Mouse (Mus musculus) liver, embryonic 16.5 days (tissue): ENCODE results near the gene Rpusd3. TPM values are rescaled to one million over a fixed set of nuclear protein-coding genes. Genes with fewer than 3 reads are reported as not detected.

ENCODE experiments used
- ATAC-seq: fragments of 200-750 bp; cut with Nextera tagmentation; 2 replicates; pipeline ENCODE4 v1.8.0; 2017; ENCODE audit warnings: low read depth, mild to moderate bottlenecking, moderate number of reproducible peaks, moderate library complexity
- H3K27ac ChIP-seq: fragments of 300-500 bp; sonication (generic); 2 replicates; pipeline ENCODE4 v1.5.1; 2014; ENCODE audit warnings: mild to moderate bottlenecking, low read length
- H3K27me3 ChIP-seq: fragments of 300-500 bp; sonication (generic); 2 replicates; pipeline ENCODE4 v1.6.1; 2014; ENCODE audit warnings: low read depth, low read length, mixed read lengths; ENCODE audit not compliant: control insufficient read depth, insufficient read depth
- H3K36me3 ChIP-seq: fragments of 300-500 bp; sonication (generic); 2 replicates; pipeline ENCODE4 v1.6.1; 2014; ENCODE audit warnings: mild to moderate bottlenecking; ENCODE audit not compliant: control insufficient read depth, insufficient read depth
- H3K4me1 ChIP-seq: fragments of 300-500 bp; sonication (generic); 2 replicates; pipeline ENCODE4 v1.6.1; 2014; ENCODE audit warnings: low read depth, low read length, mixed read lengths; ENCODE audit not compliant: control insufficient read depth
- H3K4me2 ChIP-seq: fragments of 300-500 bp; sonication (generic); 2 replicates; pipeline ENCODE4 v1.6.1; 2014; ENCODE audit warnings: low read depth, low read length, mixed read lengths
- H3K4me3 ChIP-seq: fragments of 300-500 bp; sonication (generic); 2 replicates; pipeline ENCODE4 v1.5.1; 2014; ENCODE audit warnings: low read depth, mild to moderate bottlenecking, low read length
- H3K9ac ChIP-seq: fragments of 300-500 bp; sonication (generic); 2 replicates; pipeline ENCODE4 v1.6.1; 2014; ENCODE audit warnings: low read depth, low read length
- H3K9me3 ChIP-seq: fragments of 300-500 bp; sonication (generic); replicated peaks from 2 replicates; pipeline ENCODE4 v1.6.1; 2016; ENCODE audit warnings: low read length; ENCODE audit not compliant: control insufficient read depth
- WGBS: fragments of 180-500 bp; shearing (Covaris S2); extraction: QIAGEN DNeasy Blood & Tissue Kit; methylation state at CpG from one replicate; pipeline ENCODE4 v1.1.7; 2014; ENCODE audit not compliant: insufficient replicate concordance; 5-methylcytosine and 5-hydroxymethylcytosine counted together
- polyA plus RNA-seq: library from polyadenylated mRNA; unstranded; fragments of >200 nt; fragmentation: Nextera tagmentation; extraction: Ambion mirVana; gene quantifications from 2 replicates; pipeline ENCODE4 v1.2.1, GENCODE M21; 2015

Gene Rpusd3
- polyA plus RNA-seq, 1 experiment from 2014 or later = 11.8 TPM

- H3K4me2 ChIP-seq = no peak overlapping the region
- ATAC-seq = no peak
- H3K4me3 ChIP-seq = no peak overlapping the region
- H3K9me3 ChIP-seq = no peaks in the 10 kb centered on the region
- H3K4me1 ChIP-seq = peaks cover 4% of the 10 kb centered on the region; the same call in 1 of the 2 replicates
- H3K27me3 ChIP-seq = no peaks in the 10 kb centered on the region
- no peak overlapping the region for H3K9ac ChIP-seq
- WGBS = 74% methylated on average over 11 of the region's 11 CpGs
- peaks cover 66% of the 10 kb centered on the region for H3K36me3 ChIP-seq
- no peak overlapping the region for H3K27ac ChIP-seq
Observed at GRCm38 (mm10) chr6:113385160-113385714, 33.9 kb downstream of the Rpusd3 start.

- Histone ChIP-seq H3K4me1 (peaks cover 10% of the 10 kb centered on the region), H3K36me3 (peaks cover 60% of the 10 kb centered on the region), H3K27ac (no peak overlapping the region), H3K9ac (no peak overlapping the region), H3K27me3 (no peaks in the 10 kb centered on the region), H3K9me3 (no peaks in the 10 kb centered on the region), H3K4me2 (no peak overlapping the region), H3K4me3 (no peak overlapping the region)
- 81% methylated on average over 8 of the region's 8 CpGs for WGBS
- no peak for ATAC-seq
Observed at GRCm38 (mm10) chr6:113384351-113384927, 34.7 kb downstream of the Rpusd3 start.

DNA sequence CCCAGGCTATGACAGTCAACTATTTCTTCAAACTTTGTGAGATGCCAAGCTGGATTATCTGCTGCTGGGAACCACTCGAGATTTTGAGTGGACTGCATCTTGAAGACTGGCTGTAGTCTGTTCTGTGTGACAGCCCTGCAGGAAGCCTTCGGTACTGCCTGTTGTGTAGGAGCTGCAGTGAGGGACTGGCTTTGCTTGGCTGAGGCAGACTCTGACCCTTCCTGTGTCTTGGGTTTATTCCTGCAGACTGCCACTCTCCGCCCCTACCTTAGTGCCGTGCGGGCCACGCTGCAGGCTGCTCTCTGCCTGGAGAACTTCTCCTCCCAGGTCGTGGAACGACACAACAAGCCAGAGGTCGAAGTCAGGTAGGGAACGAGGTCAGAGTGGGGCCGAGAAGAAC is 38.7 kb downstream of the Rpusd3 start:
- H3K36me3 ChIP-seq = peaks cover 32% of the 10 kb centered on the region
- H3K27ac ChIP-seq = no peak overlapping the region
- H3K4me1 ChIP-seq = peaks cover 27% of the 10 kb centered on the region
- no peak overlapping the region for H3K4me3 ChIP-seq
- H3K4me2 ChIP-seq = no peak overlapping the region
- WGBS = 85% methylated on average over 11 of the region's 11 CpGs
- H3K9me3 ChIP-seq = no peaks in the 10 kb centered on the region
- H3K27me3 ChIP-seq = no peaks in the 10 kb centered on the region
- ATAC-seq = no peak
- no peak overlapping the region for H3K9ac ChIP-seq

- H3K27ac ChIP-seq = peak overlapping the region; percentile 6; the same call in 1 of the 2 replicates
- H3K4me3 ChIP-seq = peak overlapping the region; percentile 78
- H3K9ac ChIP-seq = peak overlapping the region; percentile 81
- peaks cover 23% of the 10 kb centered on the region for H3K36me3 ChIP-seq
- peak overlapping the region; percentile 80 for H3K4me2 ChIP-seq
- 25% methylated on average over 6 of the region's 6 CpGs for WGBS
- peaks cover 27% of the 10 kb centered on the region for H3K4me1 ChIP-seq
- H3K27me3 ChIP-seq = no peaks in the 10 kb centered on the region
- ATAC-seq = no peak
- no peaks in the 10 kb centered on the region for H3K9me3 ChIP-seq
Observed at GRCm38 (mm10) chr6:113379246-113379645, 39.9 kb downstream of the Rpusd3 start.

GRCm38 (mm10) chr6:113377496-113378385 is 41.4 kb downstream of the Rpusd3 start, which contains the start of the genes Tada3 and Arpc4:
Gene Tada3 (minus strand): TSS chr6:113377883.
Gene Arpc4 (plus strand): TSS chr6:113378115.
- peak within 1 kb of the TSS; percentile 81 for H3K9ac ChIP-seq
- H3K27me3 ChIP-seq = no peaks in the 10 kb centered on the region
- peak within 1 kb of the TSS; percentile 78 for H3K4me3 ChIP-seq
- no peaks in the 10 kb centered on the region for H3K9me3 ChIP-seq
- ATAC-seq = peak; percentile 91
- H3K36me3 ChIP-seq = peaks cover 12% of the 10 kb centered on the region
- WGBS = 1% methylated on average over 61 of the region's 61 CpGs
- H3K4me1 ChIP-seq = peaks cover 35% of the 10 kb centered on the region
- peak within 1 kb of the TSS; percentile 97 for H3K27ac ChIP-seq
- peak within 1 kb of the TSS; percentile 80 for H3K4me2 ChIP-seq

DNA sequence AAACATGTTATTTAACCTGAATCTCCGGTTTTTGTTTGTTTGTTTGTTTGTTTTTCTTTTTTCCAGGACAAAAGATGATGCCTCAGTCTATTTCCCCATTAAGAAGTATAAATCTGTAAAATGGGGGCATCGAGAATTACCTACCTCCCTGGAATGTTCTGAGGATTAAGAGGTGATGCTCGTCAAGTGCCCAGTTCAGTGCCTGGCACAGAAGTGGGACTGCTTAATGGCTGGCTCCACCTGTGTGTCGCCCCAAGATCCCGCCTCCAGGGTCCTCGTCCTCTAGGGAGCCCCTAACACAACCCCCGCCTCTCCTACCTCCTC is 42.0 kb downstream of the Rpusd3 start:
- H3K27ac ChIP-seq = peak overlapping the region; percentile 97
- ATAC-seq = no peak
- H3K27me3 ChIP-seq = no peaks in the 10 kb centered on the region
- peak overlapping the region; percentile 78 for H3K4me3 ChIP-seq
- WGBS = 5% methylated on average over 7 of the region's 7 CpGs
- H3K9ac ChIP-seq = peak overlapping the region; percentile 81
- H3K36me3 ChIP-seq = peaks cover 12% of the 10 kb centered on the region
- peaks cover 35% of the 10 kb centered on the region for H3K4me1 ChIP-seq
- H3K9me3 ChIP-seq = no peaks in the 10 kb centered on the region
- peak overlapping the region; percentile 80 for H3K4me2 ChIP-seq

DNA sequence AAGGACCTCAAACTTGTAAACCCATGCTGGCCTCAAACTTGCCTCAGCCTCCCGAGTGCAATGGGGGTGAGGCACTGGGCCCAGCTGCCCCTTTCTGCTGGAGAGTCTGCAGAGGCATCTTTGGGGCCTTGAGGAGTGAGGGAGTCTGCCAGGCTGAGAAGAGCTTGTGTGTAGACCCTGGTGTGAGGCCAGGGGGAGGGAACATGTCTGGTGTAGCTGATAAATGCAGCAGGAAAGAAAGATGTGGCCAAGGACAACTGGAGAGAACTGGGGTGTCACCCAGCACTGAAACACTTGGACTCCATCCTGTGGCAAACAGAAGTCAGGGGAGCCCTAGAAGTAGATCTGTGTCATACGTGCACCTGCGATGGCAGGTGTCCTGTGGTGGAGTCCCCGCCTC is 45.6 kb downstream of the Rpusd3 start:
- Histone ChIP-seq H3K36me3 (peaks cover 14% of the 10 kb centered on the region), H3K27ac (peak overlapping the region; percentile 38; the same call in 1 of the 2 replicates), H3K4me1 (peaks cover 17% of the 10 kb centered on the region), H3K4me2 (0 out of 2 replicates have a peak overlapping the region, but pooled peaks have one; percentile 3), H3K27me3 (no peaks in the 10 kb centered on the region), H3K9ac (no peak overlapping the region), H3K4me3 (no peak overlapping the region), H3K9me3 (no peaks in the 10 kb centered on the region)
- ATAC-seq = no peak
- 45% methylated on average over 4 of the region's 4 CpGs for WGBS

DNA sequence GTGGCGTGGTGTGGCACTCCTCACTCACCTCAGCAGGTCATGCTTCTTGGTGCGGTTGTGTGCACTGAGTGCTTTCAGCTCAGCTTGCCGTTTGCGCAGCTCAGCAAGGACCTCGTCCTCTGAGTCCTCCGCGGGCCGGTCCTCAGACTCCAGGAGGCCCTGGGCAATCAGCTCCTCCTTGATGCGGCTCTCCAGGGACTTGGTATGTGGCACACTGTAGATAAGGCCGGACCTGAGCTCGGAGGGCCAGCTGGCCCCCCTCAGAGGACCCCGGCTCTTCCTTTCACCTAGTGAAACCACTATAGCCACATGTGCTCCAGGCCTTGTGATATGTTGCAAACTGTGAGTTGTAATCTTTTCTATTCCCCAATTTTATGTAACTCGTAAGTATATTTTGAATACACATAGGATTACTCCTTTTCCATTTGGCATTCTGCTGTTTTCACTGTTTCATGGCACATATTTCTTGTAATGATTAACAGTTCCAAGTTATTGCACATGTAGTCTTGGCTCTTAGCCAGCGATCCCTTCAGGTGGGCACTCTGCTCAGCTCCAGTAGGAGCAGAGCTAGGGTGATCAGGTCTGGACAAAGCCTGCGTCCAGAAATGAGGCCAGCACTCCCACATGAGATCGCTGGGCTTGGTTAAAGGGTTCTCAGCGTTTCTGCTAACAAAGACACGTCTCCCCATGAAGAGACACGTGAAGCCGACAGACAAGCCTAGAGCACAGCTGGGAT is 48.8 kb downstream of the Rpusd3 start:
- 84% methylated on average over 20 of the region's 20 CpGs for WGBS
- Histone ChIP-seq H3K4me1 (peaks cover 8% of the 10 kb centered on the region), H3K9me3 (no peaks in the 10 kb centered on the region), H3K9ac (no peak overlapping the region), H3K4me3 (no peak overlapping the region), H3K36me3 (peaks cover 14% of the 10 kb centered on the region), H3K27ac (no peak overlapping the region), H3K27me3 (no peaks in the 10 kb centered on the region), H3K4me2 (no peak overlapping the region)
- no peak for ATAC-seq
